Mouse (Mus musculus): ENCODE data around the gene Eno2. TPM values are rescaled to one million over a fixed set of nuclear protein-coding genes. Genes with fewer than 3 reads are reported as not detected.

Gene Eno2
- total RNA-seq, 2 experiments from 2014 or later, result 10.0 to 10.2 TPM

- peak; percentile 92 for DNase-seq
These were observed 10.2 kb downstream of the Eno2 start for GRCm38 (mm10) chr6:124759259-124759658.

GRCm38 (mm10) chr6:124758849-124759232 is 10.6 kb downstream of the Eno2 start:
- DNase-seq, result no peak

- DNase-seq, result peak; percentile 58
These were observed 11.3 kb downstream of the Eno2 start for GRCm38 (mm10) chr6:124757909-124758848.

- no peak for DNase-seq
These were observed 12.1 kb downstream of the Eno2 start for GRCm38 (mm10) chr6:124757351-124757880.

- DNase-seq, result peak; percentile 90
These were observed 12.7 kb downstream of the Eno2 start for GRCm38 (mm10) chr6:124756652-124757350.

- DNase-seq, result peak; percentile 79
These were observed 13.5 kb downstream of the Eno2 start, which contains the start of the genes Gm45234 and Atn1 for GRCm38 (mm10) chr6:124755831-124756595. Gm45234 (minus strand) TSS chr6:124756021. Atn1 (minus strand) TSS chr6:124756524.

GRCm38 (mm10) chr6:124755306-124755705 is 14.2 kb downstream of the Eno2 start:
- DNase-seq, result no peak

- DNase-seq, result no peak
These were observed 15.6 kb downstream of the Eno2 start for GRCm38 (mm10) chr6:124753861-124754260.

GRCm38 (mm10) chr6:124750405-124750804 is 19.1 kb downstream of the Eno2 start:
- no peak for DNase-seq

- DNase-seq, result no peak
These were observed 22.5 kb downstream of the Eno2 start for GRCm38 (mm10) chr6:124746654-124747632.

GRCm38 (mm10) chr6:124746296-124746605 is 23.2 kb downstream of the Eno2 start:
- DNase-seq, result no peak

- peak; percentile 96 for DNase-seq
These were observed 23.8 kb downstream of the Eno2 start for GRCm38 (mm10) chr6:124745490-124746295.

- no peak for DNase-seq
These were observed 24.6 kb downstream of the Eno2 start for GRCm38 (mm10) chr6:124744755-124745321.

GRCm38 (mm10) chr6:124743647-124744046 is 25.8 kb downstream of the Eno2 start:
- no peak for DNase-seq

- no peak for DNase-seq
These were observed 26.5 kb downstream of the Eno2 start for GRCm38 (mm10) chr6:124742839-124743514.

GRCm38 (mm10) chr6:124741842-124742241 is 27.6 kb downstream of the Eno2 start:
- DNase-seq, result no peak

- DNase-seq, result peak; percentile 89
These were observed 28.3 kb downstream of the Eno2 start, which contains the start of gene Grcc10 for GRCm38 (mm10) chr6:124740888-124741761. Grcc10 (minus strand) TSS chr6:124741374.

- DNase-seq, result peak; percentile 63
These were observed 29.1 kb downstream of the Eno2 start for GRCm38 (mm10) chr6:124740211-124740887.
